Mouse (Mus musculus): ENCODE results near the gene Rpusd3.

DNA sequence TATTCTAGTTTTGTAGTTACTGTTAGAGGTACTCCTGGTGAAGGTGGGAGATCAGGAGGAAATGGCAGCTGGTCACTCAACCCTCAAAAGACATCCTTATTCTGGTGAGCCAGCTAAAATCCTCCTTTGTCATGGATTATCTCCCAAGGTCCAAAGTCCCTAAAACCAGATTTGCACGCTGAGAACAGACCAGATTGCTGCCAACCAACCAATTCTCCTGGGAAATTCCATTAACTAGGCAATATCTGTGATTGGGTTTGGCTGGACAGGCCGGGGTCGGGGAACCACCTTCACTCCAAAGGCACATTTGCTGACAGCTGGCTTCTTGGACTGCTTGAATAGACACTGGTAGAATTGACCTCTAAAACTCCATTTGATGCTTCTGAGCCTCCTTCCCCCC is 28.4 kb downstream of the Rpusd3 start:
- no peak for TF ChIP-seq CTCF (IDR thresholded peaks at IDR 0.05; ENCODE audit: borderline replicate concordance, extremely low read depth, insufficient read depth, insufficient read length)
- no peak for TF ChIP-seq POLR2A (IDR thresholded peaks at IDR 0.05; ENCODE audit: borderline replicate concordance, extremely low read depth, insufficient read depth, insufficient read length, poor library complexity, severe bottlenecking)
